Mouse (Mus musculus) midbrain, postnatal 0 days (tissue): ENCODE results near the gene Gsn. TPM values are rescaled to one million over a fixed set of nuclear protein-coding genes. Genes with fewer than 3 reads are reported as not detected.
A peak's percentile ranks its signal among the peaks of the same experiment; 100 is the strongest.

Experiments
- ATAC-seq: fragments of 200-750 bp; cut with Nextera tagmentation; 2 replicates; pipeline ENCODE4 v1.8.0; 2017; ENCODE audit warnings: moderate number of reproducible peaks, mild to moderate bottlenecking, moderate TSS enrichment, moderate library complexity; ENCODE audit not compliant: low FRiP score
- DNase-seq: peaks from one replicate; pipeline ENCODE4 v3.0.0-alpha.2; 2015; ENCODE audit warnings: low spot score
- H3K27ac ChIP-seq: fragments of 300-500 bp; sonication (generic); 2 replicates; pipeline ENCODE4 v1.5.1; 2014; ENCODE audit warnings: low read depth, mild to moderate bottlenecking, low read length, mixed read lengths
- H3K27me3 ChIP-seq: fragments of 300-500 bp; sonication (generic); 2 replicates; pipeline ENCODE4 v1.6.1; 2014; ENCODE audit warnings: low read length, control low read depth, mixed read lengths; ENCODE audit not compliant: insufficient read depth
- H3K36me3 ChIP-seq: fragments of 300-500 bp; sonication (generic); 2 replicates; pipeline ENCODE4 v1.6.1; 2014; ENCODE audit warnings: low read length, control low read depth, mixed read lengths; ENCODE audit not compliant: insufficient read depth
- H3K4me1 ChIP-seq: fragments of 300-500 bp; sonication (generic); 2 replicates; pipeline ENCODE4 v1.6.1; 2014; ENCODE audit warnings: mild to moderate bottlenecking, control low read depth, antibody characterized with exemption, low read length, mixed read lengths; ENCODE audit not compliant: insufficient read depth
- H3K4me2 ChIP-seq: fragments of 300-500 bp; sonication (generic); 2 replicates; pipeline ENCODE4 v1.6.1; 2014; ENCODE audit warnings: low read depth, mild to moderate bottlenecking, low read length, mixed read lengths; ENCODE audit not compliant: poor library complexity, severe bottlenecking
- H3K4me3 ChIP-seq: fragments of 300-500 bp; sonication (generic); 2 replicates; pipeline ENCODE4 v1.5.1; 2014; ENCODE audit warnings: low read depth, mild to moderate bottlenecking, low read length, moderate library complexity
- H3K9ac ChIP-seq: fragments of 300-500 bp; sonication (generic); replicated peaks from 2 replicates; pipeline ENCODE4 v1.6.1; 2014; ENCODE audit warnings: mild to moderate bottlenecking, low read length, moderate library complexity, mixed read lengths; ENCODE audit not compliant: poor library complexity, severe bottlenecking
- H3K9me3 ChIP-seq: fragments of 300-500 bp; sonication (generic); 2 replicates; pipeline ENCODE4 v1.6.1; 2016; ENCODE audit warnings: low read length, control low read depth
- CTCF ChIP-seq: IDR thresholded peaks from 2 replicates; pipeline ENCODE4 v1.5.1; 2016; ENCODE audit warnings: antibody characterized with exemption, mild to moderate bottlenecking
- WGBS: fragments of 180-500 bp; shearing (Covaris S2); extraction: QIAGEN DNeasy Blood & Tissue Kit; methylation state at CpG from one replicate; pipeline ENCODE4 v1.1.7; 2014; 5-methylcytosine and 5-hydroxymethylcytosine counted together
- polyA plus RNA-seq: library from polyadenylated mRNA; unstranded; fragments of >200 nt; fragmentation: Nextera tagmentation; extraction: Ambion mirVana; gene quantifications from 2 replicates; pipeline ENCODE4 v1.2.1, GENCODE M21; 2015
- total RNA-seq: library from RNA; depleted of rRNA; stranded (reverse); fragments of >200 nt; gene quantifications from 2 replicates; pipeline ENCODE4 v1.2.3, GENCODE M21; 2014

The Gsn gene
- total and polyA plus RNA-seq, 2 experiments from 2014 or later, result 26.2 to 39.1 TPM

- TF ChIP-seq CTCF, result no peak
- peak; percentile 11 for DNase-seq
- no peaks in the 10 kb centered on the region for H3K36me3 ChIP-seq
- ATAC-seq, result no peak
- H3K4me2 ChIP-seq, result no peak overlapping the region
- no peak overlapping the region for H3K9ac ChIP-seq
- H3K27me3 ChIP-seq, result no peaks in the 10 kb centered on the region
- H3K9me3 ChIP-seq, result no peaks in the 10 kb centered on the region
- no peak overlapping the region for H3K4me3 ChIP-seq
- H3K4me1 ChIP-seq, result no peaks in the 10 kb centered on the region
- WGBS, result 82% methylated on average over 6 of the region's 6 CpGs
- H3K27ac ChIP-seq, result no peak overlapping the region
Observed at GRCm38 (mm10) chr2:35235021-35235420, 21.2 kb upstream of the Gsn start.

- Histone ChIP-seq H3K36me3 (no peaks in the 10 kb centered on the region), H3K27me3 (no peaks in the 10 kb centered on the region), H3K9ac (no peak overlapping the region), H3K9me3 (no peaks in the 10 kb centered on the region), H3K4me2 (no peak overlapping the region), H3K4me3 (no peak overlapping the region), H3K4me1 (no peaks in the 10 kb centered on the region), H3K27ac (no peak overlapping the region)
- ATAC-seq, result no peak
- WGBS, result 51% methylated on average over 3 of the region's 3 CpGs
- DNase-seq, result no peak
- TF ChIP-seq CTCF, result no peak
Observed at GRCm38 (mm10) chr2:35244241-35244640, 11.9 kb upstream of the Gsn start.

DNA sequence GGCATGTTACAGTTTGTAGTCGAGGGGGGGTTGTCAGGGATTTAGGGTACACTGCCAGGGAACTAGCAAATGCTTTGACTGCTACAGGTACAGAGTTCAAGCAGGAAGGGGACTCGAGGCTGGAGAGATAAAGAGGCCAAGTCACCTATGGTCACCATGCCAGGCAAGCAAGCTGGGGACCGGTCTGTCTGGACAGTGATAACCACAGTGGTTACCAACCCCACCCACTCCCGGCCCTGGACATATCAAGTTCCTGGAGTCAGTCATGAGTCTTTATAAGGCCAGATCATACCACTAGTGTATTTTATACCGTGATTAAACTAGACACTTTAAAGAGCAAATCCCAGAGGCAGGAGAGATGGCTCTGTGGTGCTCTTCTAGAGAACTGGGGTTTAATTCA is 8.4 kb upstream of the Gsn start:
- Histone ChIP-seq H3K27me3 (no peaks in the 10 kb centered on the region), H3K4me1 (no peaks in the 10 kb centered on the region), H3K9ac (no peak overlapping the region), H3K36me3 (no peaks in the 10 kb centered on the region), H3K9me3 (no peaks in the 10 kb centered on the region), H3K27ac (no peak overlapping the region), H3K4me2 (no peak overlapping the region), H3K4me3 (no peak overlapping the region)
- WGBS, result 76% methylated on average over 5 of the region's 5 CpGs
- DNase-seq (no peak), ATAC-seq (no peak)
- TF ChIP-seq CTCF, result no peak

GRCm38 (mm10) chr2:35252733-35253132 is 3.4 kb upstream of the Gsn start:
- Histone ChIP-seq H3K9ac (no peak overlapping the region), H3K36me3 (no peaks in the 10 kb centered on the region), H3K27ac (no peak overlapping the region), H3K27me3 (0 out of 2 replicates have a peak, but pooled peaks cover 3% of the 10 kb centered on the region), H3K4me2 (no peak overlapping the region), H3K4me3 (no peak overlapping the region), H3K4me1 (peaks cover 6% of the 10 kb centered on the region; the same call in 1 of the 2 replicates), H3K9me3 (no peaks in the 10 kb centered on the region)
- ATAC-seq (no peak), DNase-seq (no peak)
- no peak for TF ChIP-seq CTCF
- WGBS, result 37% methylated on average over 6 of the region's 6 CpGs

- H3K27me3 ChIP-seq, result 0 out of 2 replicates have a peak, but pooled peaks cover 3% of the 10 kb centered on the region
- H3K4me3 ChIP-seq, result no peak overlapping the region
- H3K9me3 ChIP-seq, result no peaks in the 10 kb centered on the region
- no peak overlapping the region for H3K4me2 ChIP-seq
- WGBS, result 96% methylated on average over 4 of the region's 4 CpGs
- peaks cover 6% of the 10 kb centered on the region; the same call in 1 of the 2 replicates for H3K4me1 ChIP-seq
- no peak overlapping the region for H3K27ac ChIP-seq
- no peak overlapping the region for H3K9ac ChIP-seq
- ATAC-seq, result no peak
- DNase-seq, result no peak
- TF ChIP-seq CTCF, result no peak
- no peaks in the 10 kb centered on the region for H3K36me3 ChIP-seq
Observed at GRCm38 (mm10) chr2:35253751-35254150, 2.4 kb upstream of the Gsn start.

DNA sequence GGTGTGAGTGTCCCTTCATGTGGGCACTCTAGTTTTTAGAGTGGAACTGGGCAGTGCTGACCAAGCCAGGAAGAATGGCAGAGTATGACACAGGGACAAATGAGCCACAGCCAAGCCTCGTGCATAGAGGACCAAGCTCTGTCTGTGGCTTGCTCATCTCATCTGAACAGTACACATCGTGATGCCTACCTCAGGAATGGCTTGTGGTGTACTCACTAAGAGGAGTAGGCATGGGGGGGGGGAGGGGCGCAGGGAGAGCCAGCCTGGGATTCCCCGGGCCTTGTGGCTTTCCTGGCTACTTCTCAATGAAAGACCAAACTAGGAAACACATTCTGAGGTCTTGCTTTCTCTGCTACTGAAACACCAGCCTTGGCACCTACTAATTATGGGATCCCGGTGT is 1.2 kb upstream of the Gsn start:
- Histone ChIP-seq H3K27ac (no peak overlapping the region), H3K4me2 (no peak overlapping the region), H3K4me1 (peaks cover 6% of the 10 kb centered on the region; the same call in 1 of the 2 replicates), H3K27me3 (0 out of 2 replicates have a peak, but pooled peaks cover 3% of the 10 kb centered on the region), H3K4me3 (no peak overlapping the region), H3K36me3 (no peaks in the 10 kb centered on the region), H3K9me3 (no peaks in the 10 kb centered on the region), H3K9ac (no peak overlapping the region)
- WGBS, result 77% methylated on average over 5 of the region's 5 CpGs
- TF ChIP-seq CTCF, result no peak
- ATAC-seq (no peak), DNase-seq (no peak)
